Mouse (Mus musculus) c-Kit-positive CD71-positive TER-119-positive erythroid progenitor cells, embryonic 14.5 days (primary cell): ENCODE measurements at regions not wholly inside any gene's neighbourhood (a gene's known extent, or its start where the extent isn't known, plus 50 kb on each side); places are given as distances from the start of the nearest gene placed in this dataset.

Experiments
- DNase-seq: peaks from one replicate; pipeline ENCODE4 v3.0.0-alpha.2; 2013; ENCODE audit warnings: low spot score

GRCm38 (mm10) chr2:57772315-57772714, 225.4 kb upstream of the Galnt5 start:
- no peak for DNase-seq

- no peak for DNase-seq
Observed at GRCm38 (mm10) chr2:57776154-57776553, 221.5 kb upstream of the Galnt5 start.

GRCm38 (mm10) chr2:57780836-57781235, 216.8 kb upstream of the Galnt5 start:
- DNase-seq = no peak

- DNase-seq = no peak
Observed at GRCm38 (mm10) chr2:57793519-57794296, 204.0 kb upstream of the Galnt5 start.

- DNase-seq = no peak
Observed at GRCm38 (mm10) chr2:57799279-57799678, 198.4 kb upstream of the Galnt5 start.

GRCm38 (mm10) chr2:57807911-57808310, 189.8 kb upstream of the Galnt5 start:
- no peak for DNase-seq

GRCm38 (mm10) chr2:57812996-57813395, 184.7 kb upstream of the Galnt5 start:
- no peak for DNase-seq

GRCm38 (mm10) chr2:57820343-57820742, 177.3 kb upstream of the Galnt5 start:
- no peak for DNase-seq

GRCm38 (mm10) chr2:57820923-57821322, 176.8 kb upstream of the Galnt5 start:
- DNase-seq = no peak

GRCm38 (mm10) chr2:57828284-57828683, 169.4 kb upstream of the Galnt5 start:
- DNase-seq = no peak

- peak; percentile 5 for DNase-seq
Observed at GRCm38 (mm10) chr2:57832565-57833355, 164.9 kb upstream of the Galnt5 start.

- no peak for DNase-seq
Observed at GRCm38 (mm10) chr2:57845135-57845534, 152.5 kb upstream of the Galnt5 start.

- DNase-seq = no peak
Observed at GRCm38 (mm10) chr2:57847707-57848106, 150.0 kb upstream of the Galnt5 start.

GRCm38 (mm10) chr2:57849338-57850057, 148.2 kb upstream of the Galnt5 start:
- no peak for DNase-seq

GRCm38 (mm10) chr2:57850058-57850400, 147.7 kb upstream of the Galnt5 start:
- no peak for DNase-seq

- no peak for DNase-seq
Observed at GRCm38 (mm10) chr2:57856524-57857107, 141.1 kb upstream of the Galnt5 start.

GRCm38 (mm10) chr2:57865289-57865688, 132.4 kb upstream of the Galnt5 start:
- DNase-seq = no peak

- DNase-seq = no peak
Observed at GRCm38 (mm10) chr2:57868046-57868445, 129.6 kb upstream of the Galnt5 start.

- no peak for DNase-seq
Observed at GRCm38 (mm10) chr2:57900168-57900567, 97.5 kb upstream of the Galnt5 start.

GRCm38 (mm10) chr2:57900580-57901247, 97.0 kb upstream of the Galnt5 start:
- no peak for DNase-seq

- no peak for DNase-seq
Observed at GRCm38 (mm10) chr2:57905184-57905583, 92.5 kb upstream of the Galnt5 start.

GRCm38 (mm10) chr2:57906939-57907338, 90.7 kb upstream of the Galnt5 start:
- no peak for DNase-seq
